Mouse (Mus musculus) ES-Bruce4 (cell line): ENCODE results near the gene Bcam.

Experiments
- CTCF ChIP-seq: IDR thresholded peaks from one replicate; pipeline ENCODE4 v1.8.1; 2011; ENCODE audit warnings: low read depth, low read length
- POLR2A ChIP-seq: IDR thresholded peaks from one replicate; pipeline ENCODE4 v1.8.1; 2011; ENCODE audit warnings: low read length; ENCODE audit not compliant: insufficient read depth

- TF ChIP-seq POLR2A (no peak), CTCF (no peak)
These were observed 6.2 kb downstream of the Bcam start for GRCm38 (mm10) chr7:19764581-19764980.
